Mouse (Mus musculus) common myeloid progenitor, adult 5-6 weeks (primary cell): Measurements from ENCODE around the gene Stk11. TPM values are rescaled to one million over a fixed set of nuclear protein-coding genes. Genes with fewer than 3 reads are reported as not detected.
A peak's percentile ranks its signal among the peaks of the same experiment; 100 is the strongest.

Experiments
- ATAC-seq: replicated peaks from 2 replicates; pipeline ENCODE4 v1.8.0; 2016; ENCODE audit warnings: low read depth, mild to moderate bottlenecking, moderate TSS enrichment, inconsistent platforms; ENCODE audit not compliant: poor library complexity, severe bottlenecking
- total RNA-seq: library from RNA; stranded (forward); fragments of 200-1000, 187-1606 nt; gene quantifications from 2 replicates; pipeline ENCODE4 v1.2.3, GENCODE M21; 2017

Stk11 gene
- total RNA-seq, 1 experiment from 2014 or later, result 139 TPM

GRCm38 (mm10) chr10:80123932-80124562, 8.4 kb downstream of the Stk11 start:
- ATAC-seq, result no peak

- no peak for ATAC-seq
Measured at GRCm38 (mm10) chr10:80127920-80128319, 12.3 kb downstream of the Stk11 start.

- ATAC-seq, result no peak
Measured at GRCm38 (mm10) chr10:80129846-80130245, 14.2 kb downstream of the Stk11 start.

- ATAC-seq, result no peak
Measured at GRCm38 (mm10) chr10:80130403-80131031, 14.9 kb downstream of the Stk11 start.

GRCm38 (mm10) chr10:80131316-80131951, 15.8 kb downstream of the Stk11 start:
- ATAC-seq, result peak; percentile 37; the same call in 1 of the 2 replicates

- ATAC-seq, result no peak
Measured at GRCm38 (mm10) chr10:80131952-80132350, 16.3 kb downstream of the Stk11 start.

- ATAC-seq, result peak; percentile 17; the same call in 1 of the 2 replicates
Measured at GRCm38 (mm10) chr10:80133226-80133849, 17.7 kb downstream of the Stk11 start.

GRCm38 (mm10) chr10:80134421-80134820, 18.8 kb downstream of the Stk11 start:
- no peak for ATAC-seq

GRCm38 (mm10) chr10:80135161-80135560, 19.6 kb downstream of the Stk11 start:
- ATAC-seq, result no peak

- no peak for ATAC-seq
Measured at GRCm38 (mm10) chr10:80135641-80136040, 20.0 kb downstream of the Stk11 start.

- ATAC-seq, result no peak
Measured at GRCm38 (mm10) chr10:80136179-80136951, 20.8 kb downstream of the Stk11 start.

GRCm38 (mm10) chr10:80136952-80137625, 21.5 kb downstream of the Stk11 start:
- no peak for ATAC-seq

- ATAC-seq, result no peak
Measured at GRCm38 (mm10) chr10:80137626-80138552, 22.3 kb downstream of the Stk11 start.

GRCm38 (mm10) chr10:80138553-80139438, 23.2 kb downstream of the Stk11 start, which contains the start of gene Atp5d:
Gene Atp5d (plus strand): TSS chr10:80138632.
- no peak for ATAC-seq

GRCm38 (mm10) chr10:80139439-80139775, 23.8 kb downstream of the Stk11 start:
- no peak for ATAC-seq

- ATAC-seq, result no peak
Measured at GRCm38 (mm10) chr10:80139975-80140665, 24.5 kb downstream of the Stk11 start.

GRCm38 (mm10) chr10:80140666-80141035, 25.0 kb downstream of the Stk11 start, which contains the start of gene Cbarp:
Gene Cbarp (minus strand): TSS chr10:80140835.
- ATAC-seq, result no peak
